Mouse (Mus musculus): ENCODE results near the gene Vac14. TPM values are rescaled to one million over a fixed set of nuclear protein-coding genes. Genes with fewer than 3 reads are reported as not detected.
A peak's percentile ranks its signal among the peaks of the same experiment; 100 is the strongest.

Gene Vac14
- polyA plus RNA-seq, 1 experiment from 2014 or later: 14.6 TPM

GRCm38 (mm10) chr8:110718969-110719670 lies 100.7 kb downstream of the Vac14 start:
- no peak for DNase-seq
- H3K4me1 ChIP-seq (replicated peaks): peaks cover 35% of the 10 kb centered on the region
- no peak overlapping the region for H3K9ac ChIP-seq
- no peak overlapping the region for H3K4me2 ChIP-seq
- H3K36me3 ChIP-seq: peaks cover 6% of the 10 kb centered on the region; the same call in 1 of the 2 replicates
- no peak for ATAC-seq (ENCODE audit: low read depth)
- H3K9me3 ChIP-seq (replicated peaks): no peaks in the 10 kb centered on the region
- H3K27me3 ChIP-seq: peaks cover 51% of the 10 kb centered on the region
- no peak overlapping the region for H3K4me3 ChIP-seq (replicated peaks)
- 35% methylated on average over 12 of the region's 12 CpGs for WGBS (ENCODE audit: insufficient replicate concordance)
- H3K27ac ChIP-seq: no peak overlapping the region

- no peaks in the 10 kb centered on the region for H3K36me3 ChIP-seq
- H3K27me3 ChIP-seq: peaks cover 52% of the 10 kb centered on the region
- no peak overlapping the region for H3K9ac ChIP-seq
- H3K4me2 ChIP-seq: no peak overlapping the region
- peaks cover 44% of the 10 kb centered on the region for H3K4me1 ChIP-seq (replicated peaks)
- no peak overlapping the region for H3K4me3 ChIP-seq (replicated peaks)
- no peaks in the 10 kb centered on the region for H3K9me3 ChIP-seq (replicated peaks)
- no peak for ATAC-seq (ENCODE audit: low read depth)
- no peak overlapping the region for H3K27ac ChIP-seq
- no peak for DNase-seq
- 59% methylated on average over 6 of the region's 6 CpGs for WGBS (ENCODE audit: insufficient replicate concordance)
Observed at GRCm38 (mm10) chr8:110719898-110720653, 101.7 kb downstream of the Vac14 start.

- Histone ChIP-seq H3K36me3 (no peaks in the 10 kb centered on the region), H3K9me3 (replicated peaks) (no peaks in the 10 kb centered on the region), H3K4me3 (replicated peaks) (peak within 1 kb of the TSS; percentile 61), H3K27ac (no peak within 1 kb of the TSS; the same call in 1 of the 2 replicates), H3K4me2 (peak within 1 kb of the TSS; percentile 71), H3K9ac (peak within 1 kb of the TSS; percentile 59), H3K4me1 (replicated peaks) (peaks cover 52% of the 10 kb centered on the region), H3K27me3 (peaks cover 52% of the 10 kb centered on the region)
- WGBS (ENCODE audit: insufficient replicate concordance): 3% methylated on average over 73 of the region's 75 CpGs
- ATAC-seq (ENCODE audit: low read depth) (peak; percentile 50), DNase-seq (no peak)
Observed at GRCm38 (mm10) chr8:110720685-110721598, 102.6 kb downstream of the Vac14 start, which contains the start of gene Mtss1l. TSS of gene Mtss1l (plus strand) at chr8:110721476.

GRCm38 (mm10) chr8:110721606-110722413 lies 103.4 kb downstream of the Vac14 start:
- Histone ChIP-seq H3K4me2 (peak overlapping the region; percentile 71), H3K9me3 (replicated peaks) (no peaks in the 10 kb centered on the region), H3K4me1 (replicated peaks) (peaks cover 52% of the 10 kb centered on the region), H3K9ac (peak overlapping the region; percentile 59), H3K27me3 (peaks cover 52% of the 10 kb centered on the region), H3K36me3 (no peaks in the 10 kb centered on the region), H3K4me3 (replicated peaks) (peak overlapping the region; percentile 61), H3K27ac (no peak overlapping the region)
- ATAC-seq (ENCODE audit: low read depth) (peak; percentile 32), DNase-seq (no peak)
- WGBS (ENCODE audit: insufficient replicate concordance): 3% methylated on average over 50 of the region's 59 CpGs

GRCm38 (mm10) chr8:110722414-110723011 lies 104.1 kb downstream of the Vac14 start:
- H3K4me1 ChIP-seq (replicated peaks): peaks cover 52% of the 10 kb centered on the region
- H3K27ac ChIP-seq: no peak overlapping the region

GRCm38 (mm10) chr8:110724493-110724892 lies 106.1 kb downstream of the Vac14 start:
- H3K9ac ChIP-seq: no peak overlapping the region
- H3K4me3 ChIP-seq (replicated peaks): no peak overlapping the region
- H3K4me2 ChIP-seq: no peak overlapping the region
- DNase-seq (no peak), ATAC-seq (ENCODE audit: low read depth) (no peak)
- H3K27ac ChIP-seq: no peak overlapping the region
- H3K36me3 ChIP-seq: peaks cover 6% of the 10 kb centered on the region; the same call in 1 of the 2 replicates
- peaks cover 47% of the 10 kb centered on the region for H3K27me3 ChIP-seq
- WGBS (ENCODE audit: insufficient replicate concordance): 65% methylated on average over 3 of the region's 3 CpGs
- peaks cover 37% of the 10 kb centered on the region for H3K4me1 ChIP-seq (replicated peaks)
- no peaks in the 10 kb centered on the region for H3K9me3 ChIP-seq (replicated peaks)

More at GRCm38 (mm10) chr8:110722414-110723011, 104.1 kb downstream of the Vac14 start:
- Histone ChIP-seq H3K9me3 (replicated peaks) (no peaks in the 10 kb centered on the region), H3K27me3 (peaks cover 52% of the 10 kb centered on the region), H3K36me3 (no peaks in the 10 kb centered on the region), H3K9ac (peak overlapping the region; percentile 47), H3K4me2 (peak overlapping the region; percentile 71), H3K4me3 (replicated peaks) (peak overlapping the region; percentile 61)
- ATAC-seq (ENCODE audit: low read depth): no peak
- 54% methylated on average over 11 of the region's 11 CpGs for WGBS (ENCODE audit: insufficient replicate concordance)
- no peak for DNase-seq

GRCm38 (mm10) chr8:110725084-110725838 lies 106.9 kb downstream of the Vac14 start:
- no peak; the same call in 1 of the 2 replicates for ATAC-seq (ENCODE audit: low read depth)
- no peak for DNase-seq

GRCm38 (mm10) chr8:110726893-110727292 lies 108.5 kb downstream of the Vac14 start:
- 13% methylated on average over 18 of the region's 18 CpGs for WGBS (ENCODE audit: insufficient replicate concordance)
- peaks cover 30% of the 10 kb centered on the region for H3K4me1 ChIP-seq (replicated peaks)

More at GRCm38 (mm10) chr8:110725084-110725838, 106.9 kb downstream of the Vac14 start:
- Histone ChIP-seq H3K4me2 (no peak overlapping the region), H3K9me3 (replicated peaks) (no peaks in the 10 kb centered on the region), H3K9ac (no peak overlapping the region), H3K4me1 (replicated peaks) (peaks cover 30% of the 10 kb centered on the region), H3K27ac (peak overlapping the region; percentile 29; the same call in 1 of the 2 replicates), H3K36me3 (peaks cover 12% of the 10 kb centered on the region; the same call in 1 of the 2 replicates), H3K27me3 (peaks cover 40% of the 10 kb centered on the region), H3K4me3 (replicated peaks) (no peak overlapping the region)
- 49% methylated on average over 7 of the region's 7 CpGs for WGBS (ENCODE audit: insufficient replicate concordance)

GRCm38 (mm10) chr8:110731346-110731859 lies 113.0 kb downstream of the Vac14 start:
- Histone ChIP-seq H3K27ac (no peak overlapping the region), H3K4me2 (no peak overlapping the region), H3K4me3 (replicated peaks) (no peak overlapping the region), H3K4me1 (replicated peaks) (no peaks in the 10 kb centered on the region), H3K9me3 (replicated peaks) (no peaks in the 10 kb centered on the region), H3K9ac (no peak overlapping the region), H3K27me3 (no peaks in the 10 kb centered on the region), H3K36me3 (peaks cover 19% of the 10 kb centered on the region; the same call in 1 of the 2 replicates)
- 69% methylated on average over 8 of the region's 8 CpGs for WGBS (ENCODE audit: insufficient replicate concordance)
- ATAC-seq (ENCODE audit: low read depth) (no peak), DNase-seq (no peak)

More at GRCm38 (mm10) chr8:110726893-110727292, 108.5 kb downstream of the Vac14 start:
- Histone ChIP-seq H3K27ac (no peak overlapping the region), H3K4me2 (no peak overlapping the region), H3K9ac (no peak overlapping the region), H3K27me3 (peaks cover 23% of the 10 kb centered on the region), H3K9me3 (replicated peaks) (no peaks in the 10 kb centered on the region), H3K4me3 (replicated peaks) (no peak overlapping the region), H3K36me3 (peaks cover 18% of the 10 kb centered on the region; the same call in 1 of the 2 replicates)
- ATAC-seq (ENCODE audit: low read depth) (no peak), DNase-seq (peak; percentile 23)
